Mouse (Mus musculus) adrenal gland, adult (tissue): ENCODE results near the gene Speer4e.
"Not testable (repeated sequence)": the region's sequence is repeated elsewhere in the genome, so short reads cannot be mapped to it uniquely, and the experiment has no call there.

Experiments
- DNase-seq, 2 experiments: peaks; one replicate each; pipeline ENCODE4 v3.0.0; 2022 to 2023; ENCODE audit warnings: low spot score in 1 of 2; ENCODE audit not compliant: inconsistent age in 2 of 2

Speer4e gene

GRCm38 (mm10) chr5:14938329-14938728 lies at the start of gene Speer4e:
TSS of gene Speer4e (minus strand) at chr5:14938429.
- DNase-seq = not testable (repeated sequence)

GRCm38 (mm10) chr5:14986649-14987387 lies 48.6 kb upstream of the Speer4e start:
- peak in 1 of 2 experiments; percentile 62 for DNase-seq

- DNase-seq = not testable (repeated sequence)
Measured at GRCm38 (mm10) chr5:14978835-14979234, 40.6 kb upstream of the Speer4e start, which contains the start of gene Gm10354. TSS of gene Gm10354 (minus strand) at chr5:14978935.

GRCm38 (mm10) chr5:14977368-14977767 lies 39.1 kb upstream of the Speer4e start:
- not testable (repeated sequence) for DNase-seq

- DNase-seq = peak in 1 of 2 experiments; percentile 23
Measured at GRCm38 (mm10) chr5:14975294-14975693, 37.1 kb upstream of the Speer4e start.

- DNase-seq = not testable (repeated sequence)
Measured at GRCm38 (mm10) chr5:14972841-14973240, 34.6 kb upstream of the Speer4e start.

GRCm38 (mm10) chr5:14963821-14964220 lies 25.6 kb upstream of the Speer4e start:
- peak in 1 of 2 experiments; percentile 54 for DNase-seq

GRCm38 (mm10) chr5:14961502-14961901 lies 23.3 kb upstream of the Speer4e start:
- DNase-seq = not testable (repeated sequence)

- DNase-seq = not testable (repeated sequence)
Measured at GRCm38 (mm10) chr5:14955928-14956706, 17.9 kb upstream of the Speer4e start.

- DNase-seq = not testable (repeated sequence)
Measured at GRCm38 (mm10) chr5:14953587-14953986, 15.4 kb upstream of the Speer4e start.

GRCm38 (mm10) chr5:14952749-14953148 lies 14.5 kb upstream of the Speer4e start:
- not testable (repeated sequence) for DNase-seq

- DNase-seq = peak in 1 of 2 experiments; percentile 34
Measured at GRCm38 (mm10) chr5:14951822-14952221, 13.6 kb upstream of the Speer4e start.

GRCm38 (mm10) chr5:14947482-14948198 lies 9.4 kb upstream of the Speer4e start:
- peak in 1 of 2 experiments; percentile 67 for DNase-seq

GRCm38 (mm10) chr5:14945524-14945923 lies 7.3 kb upstream of the Speer4e start:
- not testable (repeated sequence) for DNase-seq

- DNase-seq = not testable (repeated sequence)
Measured at GRCm38 (mm10) chr5:14941043-14941442, 2.8 kb upstream of the Speer4e start.

- DNase-seq = not testable (repeated sequence)
Measured at GRCm38 (mm10) chr5:14933721-14934120, 4.5 kb downstream of the Speer4e start.

GRCm38 (mm10) chr5:14927047-14927446 lies 11.2 kb downstream of the Speer4e start:
- peak in 1 of 2 experiments; percentile 48 for DNase-seq

GRCm38 (mm10) chr5:14914799-14915198 lies 23.4 kb downstream of the Speer4e start, which contains the start of gene Gm9758:
TSS of gene Gm9758 (minus strand) at chr5:14914899.
- DNase-seq = not testable (repeated sequence)

- peak; percentile 20 to 65 for DNase-seq
Measured at GRCm38 (mm10) chr5:14914361-14914760, 23.9 kb downstream of the Speer4e start.

GRCm38 (mm10) chr5:14903539-14903938 lies 34.7 kb downstream of the Speer4e start:
- DNase-seq = peak in 1 of 2 experiments; percentile 58

- no peak for DNase-seq
Measured at GRCm38 (mm10) chr5:14892242-14892641, 46.0 kb downstream of the Speer4e start.
